Mouse (Mus musculus) cortical plate, adult 2 months (tissue): ENCODE measurements at regions not wholly inside any gene's neighbourhood (a gene's known extent, or its start where the extent isn't known, plus 50 kb on each side); places are given as distances from the start of the nearest gene placed in this dataset.

ENCODE experiments used
- CTCF ChIP-seq: fragments of 200-500 bp; IDR thresholded peaks from 2 replicates; pipeline ENCODE4 v1.5.1; 2011; ENCODE audit warnings: mild to moderate bottlenecking, control low read depth, low read length; ENCODE audit not compliant: insufficient read depth; ENCODE audit errors: extremely low read depth
- POLR2A ChIP-seq: fragments of 200-500 bp; IDR thresholded peaks from 2 replicates; pipeline ENCODE4 v1.6.1; 2011; ENCODE audit warnings: mild to moderate bottlenecking, low read length, control low read depth; ENCODE audit not compliant: insufficient read depth; ENCODE audit errors: extremely low read depth

DNA sequence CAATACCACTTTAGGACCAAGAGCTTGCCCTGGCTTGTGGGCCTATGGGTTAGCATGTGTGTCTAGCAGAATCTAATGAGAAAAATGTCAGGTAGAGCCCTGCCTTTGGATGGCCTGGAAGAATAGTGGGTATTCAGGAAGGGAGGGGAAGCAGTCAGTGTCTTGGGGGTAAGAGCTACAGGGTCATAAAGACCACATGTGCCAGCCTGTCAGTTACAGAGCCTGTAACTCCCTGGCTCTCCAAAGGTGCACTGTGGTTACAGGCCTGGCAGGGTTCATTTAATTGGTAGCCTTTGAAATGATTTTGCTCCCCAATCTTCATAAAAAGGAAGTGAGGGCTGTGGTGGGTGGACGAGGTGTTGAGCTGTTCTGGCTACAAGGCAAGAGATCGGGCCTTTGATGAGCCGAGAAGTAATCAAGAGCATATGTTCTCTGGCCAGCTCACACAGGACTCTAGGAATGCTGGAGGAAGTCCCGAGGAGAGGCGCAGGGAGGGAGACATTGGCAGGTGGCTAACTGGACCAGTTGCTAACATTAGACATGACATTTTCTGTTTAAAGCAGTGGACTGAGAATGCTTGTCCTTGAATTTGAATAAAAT, 326.9 kb downstream of the Fam49a start:
- TF ChIP-seq CTCF (no peak), POLR2A (no peak)
